Mouse (Mus musculus): ENCODE measurements around the gene Hoxa10. TPM values are rescaled to one million over a fixed set of nuclear protein-coding genes. Genes with fewer than 3 reads are reported as not detected.

The Hoxa10 gene
- polyA plus RNA-seq, 1 experiment from 2014 or later, result not detected

- Histone ChIP-seq H3K9me3 (replicated peaks) (no peaks in the 10 kb centered on the region), H3K27ac (no peak overlapping the region), H3K4me2 (replicated peaks) (no peak overlapping the region), H3K9ac (no peak overlapping the region), H3K27me3 (peaks cover 98% of the 10 kb centered on the region), H3K4me3 (no peak overlapping the region), H3K4me1 (0 out of 2 replicates have a peak, but pooled peaks cover 5% of the 10 kb centered on the region), H3K36me3 (no peaks in the 10 kb centered on the region)
- no peak for ATAC-seq (ENCODE audit: low FRiP score)
- WGBS, result 1% methylated on average over 27 of the region's 27 CpGs
Measured at GRCm38 (mm10) chr6:52248638-52249414, 8.2 kb upstream of the Hoxa10 start.

DNA sequence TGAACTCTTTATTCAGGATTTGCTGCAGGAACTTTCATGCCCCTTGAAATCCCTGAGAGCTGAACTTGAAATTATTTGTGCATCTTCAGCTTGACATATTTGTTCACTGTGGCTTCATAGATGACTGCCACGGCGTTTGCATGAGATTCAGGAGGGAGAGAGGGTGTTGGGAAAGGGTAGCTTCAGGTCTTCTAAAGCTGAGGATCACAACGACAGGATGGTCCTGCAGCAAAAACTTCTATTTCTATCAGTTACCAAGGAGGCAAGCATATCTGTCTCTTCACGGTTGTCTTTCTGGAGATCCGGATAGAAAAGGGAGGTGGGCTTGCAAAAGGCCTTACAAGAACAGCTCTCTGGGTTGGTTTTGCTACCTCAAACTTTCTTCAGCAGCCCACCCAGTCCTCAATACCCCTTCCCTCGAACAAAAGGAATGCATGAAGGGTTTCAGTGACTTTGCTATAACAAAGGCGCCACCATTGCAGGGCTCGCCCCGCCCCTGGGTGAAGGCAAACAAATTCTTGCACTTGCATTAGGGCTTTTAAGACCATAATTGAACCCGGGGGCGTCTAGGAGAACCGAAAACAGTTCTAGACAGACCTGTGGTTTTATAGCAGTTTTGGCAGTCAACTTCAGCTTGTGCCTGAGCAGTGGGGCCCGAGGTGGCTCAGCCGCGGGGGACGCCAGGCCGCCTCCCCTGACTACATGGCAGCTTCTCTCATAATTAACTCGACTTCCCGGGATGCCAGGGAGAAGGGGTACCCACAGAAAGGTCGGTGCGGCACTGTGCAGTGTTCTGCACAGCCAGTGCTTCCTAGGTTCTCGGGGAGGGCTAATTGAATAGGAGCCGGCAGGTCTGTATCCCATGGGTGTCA, 7.3 kb upstream of the Hoxa10 start:
- Histone ChIP-seq H3K4me2 (replicated peaks) (no peak overlapping the region), H3K4me1 (0 out of 2 replicates have a peak, but pooled peaks cover 2% of the 10 kb centered on the region), H3K27me3 (peaks cover 98% of the 10 kb centered on the region), H3K9me3 (replicated peaks) (no peaks in the 10 kb centered on the region), H3K9ac (no peak overlapping the region), H3K27ac (no peak overlapping the region), H3K36me3 (no peaks in the 10 kb centered on the region), H3K4me3 (no peak overlapping the region)
- 1% methylated on average over 23 of the region's 23 CpGs for WGBS
- ATAC-seq (ENCODE audit: low FRiP score), result no peak

- Histone ChIP-seq H3K9me3 (replicated peaks) (no peaks in the 10 kb centered on the region), H3K27me3 (peaks cover 98% of the 10 kb centered on the region), H3K4me3 (no peak overlapping the region), H3K4me2 (replicated peaks) (no peak overlapping the region), H3K9ac (no peak overlapping the region), H3K27ac (no peak overlapping the region), H3K4me1 (0 out of 2 replicates have a peak, but pooled peaks cover 2% of the 10 kb centered on the region), H3K36me3 (no peaks in the 10 kb centered on the region)
- ATAC-seq (ENCODE audit: low FRiP score), result no peak
- WGBS, result 3% methylated on average over 3 of the region's 3 CpGs
Measured at GRCm38 (mm10) chr6:52246916-52247315, 6.3 kb upstream of the Hoxa10 start.

- no peaks in the 10 kb centered on the region for H3K9me3 ChIP-seq (replicated peaks)
- 0 out of 2 replicates have a peak, but pooled peaks cover 2% of the 10 kb centered on the region for H3K4me1 ChIP-seq
- under 1% methylated on average over 26 of the region's 26 CpGs for WGBS
- H3K36me3 ChIP-seq, result no peaks in the 10 kb centered on the region
- H3K9ac ChIP-seq, result no peak overlapping the region
- no peak overlapping the region for H3K4me2 ChIP-seq (replicated peaks)
- no peak overlapping the region for H3K27ac ChIP-seq
- H3K4me3 ChIP-seq, result no peak overlapping the region
- peaks cover 98% of the 10 kb centered on the region for H3K27me3 ChIP-seq
- ATAC-seq (ENCODE audit: low FRiP score), result no peak
Measured at GRCm38 (mm10) chr6:52246403-52246803, 5.7 kb upstream of the Hoxa10 start.

DNA sequence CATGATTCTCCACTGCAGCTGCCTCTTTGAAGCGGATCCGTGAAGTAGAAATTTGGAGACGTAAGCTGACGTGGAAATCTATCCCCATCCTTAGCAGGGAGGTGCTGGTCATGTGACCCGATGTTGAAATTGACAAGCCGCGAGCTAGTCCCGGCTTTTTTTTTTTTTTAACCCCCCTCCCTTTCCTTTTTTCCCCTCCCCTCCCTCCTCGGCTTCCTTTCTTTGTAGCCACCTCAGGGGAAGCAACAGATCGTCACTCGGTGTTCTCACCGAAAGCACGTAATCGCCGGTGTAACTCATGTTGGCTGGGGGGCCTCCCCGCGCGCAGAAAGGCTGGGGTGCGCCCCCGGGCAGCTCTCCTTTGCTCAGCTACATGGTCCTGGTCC, 5.1 kb upstream of the Hoxa10 start, which contains the start of gene Hoxa11:
Gene Hoxa11 (minus strand): TSS at position 54 of the 386 bp plus-strand sequence.
- no peaks in the 10 kb centered on the region for H3K36me3 ChIP-seq
- H3K27ac ChIP-seq, result no peak within 1 kb of the TSS
- no peaks in the 10 kb centered on the region for H3K9me3 ChIP-seq (replicated peaks)
- H3K4me2 ChIP-seq (replicated peaks), result no peak within 1 kb of the TSS
- H3K9ac ChIP-seq, result no peak within 1 kb of the TSS
- H3K27me3 ChIP-seq, result peaks cover 98% of the 10 kb centered on the region
- no peak for ATAC-seq (ENCODE audit: low FRiP score)
- 1% methylated on average over 20 of the region's 20 CpGs for WGBS
- 0 out of 2 replicates have a peak, but pooled peaks cover 2% of the 10 kb centered on the region for H3K4me1 ChIP-seq
- no peak within 1 kb of the TSS for H3K4me3 ChIP-seq

- H3K27ac ChIP-seq, result no peak overlapping the region
- 1% methylated on average over 64 of the region's 71 CpGs for WGBS
- H3K4me2 ChIP-seq (replicated peaks), result no peak overlapping the region
- no peak overlapping the region for H3K4me3 ChIP-seq
- peaks cover 2% of the 10 kb centered on the region; the same call in 1 of the 2 replicates for H3K4me1 ChIP-seq
- H3K36me3 ChIP-seq, result no peaks in the 10 kb centered on the region
- ATAC-seq (ENCODE audit: low FRiP score), result no peak
- no peak overlapping the region for H3K9ac ChIP-seq
- H3K27me3 ChIP-seq, result peaks cover 98% of the 10 kb centered on the region
- H3K9me3 ChIP-seq (replicated peaks), result no peaks in the 10 kb centered on the region
Measured at GRCm38 (mm10) chr6:52245040-52245756, 4.5 kb upstream of the Hoxa10 start.

- Histone ChIP-seq H3K9ac (no peak overlapping the region), H3K4me1 (peaks cover 2% of the 10 kb centered on the region; the same call in 1 of the 2 replicates), H3K4me2 (replicated peaks) (no peak overlapping the region)
Measured at GRCm38 (mm10) chr6:52244471-52245039, 3.9 kb upstream of the Hoxa10 start.

DNA sequence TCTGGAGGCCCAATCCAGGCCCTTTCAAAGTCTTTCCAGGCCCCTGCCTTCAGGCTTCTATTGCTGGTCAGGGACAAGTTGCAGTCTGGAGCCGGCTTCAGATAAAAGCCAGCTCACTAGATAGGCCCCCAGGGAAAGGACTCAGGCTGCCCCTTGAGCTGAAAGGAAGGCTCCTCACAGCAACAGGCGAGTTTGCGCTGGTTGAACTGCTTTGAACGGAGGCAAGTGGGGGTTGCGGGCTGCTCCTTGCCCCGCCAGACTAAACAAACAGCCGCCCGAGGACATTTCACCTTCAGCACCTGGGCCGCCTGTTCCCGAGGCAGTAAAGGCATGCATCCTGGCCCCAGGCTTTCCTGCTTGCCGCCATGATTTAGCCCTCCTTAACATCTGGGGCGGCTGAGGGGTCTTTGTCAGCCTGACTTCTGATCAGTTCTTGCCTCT, 3.0 kb upstream of the Hoxa10 start:
- no peak for ATAC-seq (ENCODE audit: low FRiP score)
- no peak overlapping the region for H3K9ac ChIP-seq
- no peak overlapping the region for H3K4me2 ChIP-seq (replicated peaks)
- no peaks in the 10 kb centered on the region for H3K36me3 ChIP-seq
- no peak overlapping the region for H3K27ac ChIP-seq
- H3K9me3 ChIP-seq (replicated peaks), result no peaks in the 10 kb centered on the region
- H3K27me3 ChIP-seq, result peaks cover 96% of the 10 kb centered on the region
- H3K4me3 ChIP-seq, result no peak overlapping the region
- WGBS, result 3% methylated on average over 12 of the region's 12 CpGs
- H3K4me1 ChIP-seq, result peaks cover 2% of the 10 kb centered on the region; the same call in 1 of the 2 replicates

More at GRCm38 (mm10) chr6:52244471-52245039, 3.9 kb upstream of the Hoxa10 start:
- Histone ChIP-seq H3K27me3 (peaks cover 98% of the 10 kb centered on the region), H3K27ac (no peak overlapping the region), H3K4me3 (no peak overlapping the region), H3K36me3 (no peaks in the 10 kb centered on the region), H3K9me3 (replicated peaks) (no peaks in the 10 kb centered on the region)
- no peak for ATAC-seq (ENCODE audit: low FRiP score)
- WGBS, result 3% methylated on average over 23 of the region's 23 CpGs

GRCm38 (mm10) chr6:52242801-52243332, 2.2 kb upstream of the Hoxa10 start:
- Histone ChIP-seq H3K4me1 (peaks cover 2% of the 10 kb centered on the region; the same call in 1 of the 2 replicates), H3K9ac (no peak overlapping the region), H3K27me3 (peaks cover 96% of the 10 kb centered on the region), H3K9me3 (replicated peaks) (no peaks in the 10 kb centered on the region), H3K36me3 (no peaks in the 10 kb centered on the region), H3K4me2 (replicated peaks) (no peak overlapping the region), H3K4me3 (no peak overlapping the region), H3K27ac (no peak overlapping the region)
- ATAC-seq (ENCODE audit: low FRiP score), result no peak
- WGBS, result 0% methylated on average over 4 of the region's 4 CpGs

DNA sequence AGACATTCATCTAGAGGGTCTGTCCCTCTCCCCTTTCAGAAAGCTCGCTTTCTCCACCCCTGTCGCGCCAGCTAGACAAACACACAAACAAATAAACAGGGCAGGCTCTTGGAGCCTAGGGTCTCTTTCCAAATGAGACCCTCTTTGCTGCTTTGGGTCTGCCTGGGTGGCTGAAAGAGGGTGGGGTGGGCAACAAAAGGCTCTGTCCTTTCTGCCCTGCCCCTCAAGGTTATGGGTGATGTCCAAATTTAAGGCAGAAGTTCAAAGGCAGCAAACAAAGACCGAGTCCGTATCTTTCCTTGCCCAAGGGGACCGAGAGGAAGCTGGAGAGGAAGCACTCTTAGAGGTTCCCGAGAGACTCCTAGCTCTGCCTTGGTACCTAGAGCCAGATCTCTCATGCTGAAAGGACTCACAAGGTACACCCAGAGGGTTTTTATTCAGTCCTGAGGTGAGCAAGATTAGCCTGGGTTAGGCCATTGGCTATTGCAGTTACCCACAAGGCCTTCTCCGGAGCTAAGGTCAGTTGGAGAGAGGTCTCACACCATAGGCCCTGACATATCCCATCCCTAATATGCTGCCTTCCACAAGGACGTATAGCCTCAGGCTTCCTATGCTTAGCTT, 457 bp upstream of the Hoxa10 start:
- Histone ChIP-seq H3K27me3 (peaks cover 97% of the 10 kb centered on the region), H3K4me1 (peaks cover 2% of the 10 kb centered on the region; the same call in 1 of the 2 replicates), H3K4me3 (no peak overlapping the region), H3K36me3 (no peaks in the 10 kb centered on the region), H3K9me3 (replicated peaks) (no peaks in the 10 kb centered on the region), H3K27ac (no peak overlapping the region), H3K4me2 (replicated peaks) (no peak overlapping the region), H3K9ac (no peak overlapping the region)
- WGBS, result 2% methylated on average over 9 of the region's 9 CpGs
- no peak for ATAC-seq (ENCODE audit: low FRiP score)
